Mouse (Mus musculus): ENCODE results near the gene Elane. TPM values are rescaled to one million over a fixed set of nuclear protein-coding genes. Genes with fewer than 3 reads are reported as not detected.

Gene Elane
- polyA plus RNA-seq, 1 experiment, result not detected

DNA sequence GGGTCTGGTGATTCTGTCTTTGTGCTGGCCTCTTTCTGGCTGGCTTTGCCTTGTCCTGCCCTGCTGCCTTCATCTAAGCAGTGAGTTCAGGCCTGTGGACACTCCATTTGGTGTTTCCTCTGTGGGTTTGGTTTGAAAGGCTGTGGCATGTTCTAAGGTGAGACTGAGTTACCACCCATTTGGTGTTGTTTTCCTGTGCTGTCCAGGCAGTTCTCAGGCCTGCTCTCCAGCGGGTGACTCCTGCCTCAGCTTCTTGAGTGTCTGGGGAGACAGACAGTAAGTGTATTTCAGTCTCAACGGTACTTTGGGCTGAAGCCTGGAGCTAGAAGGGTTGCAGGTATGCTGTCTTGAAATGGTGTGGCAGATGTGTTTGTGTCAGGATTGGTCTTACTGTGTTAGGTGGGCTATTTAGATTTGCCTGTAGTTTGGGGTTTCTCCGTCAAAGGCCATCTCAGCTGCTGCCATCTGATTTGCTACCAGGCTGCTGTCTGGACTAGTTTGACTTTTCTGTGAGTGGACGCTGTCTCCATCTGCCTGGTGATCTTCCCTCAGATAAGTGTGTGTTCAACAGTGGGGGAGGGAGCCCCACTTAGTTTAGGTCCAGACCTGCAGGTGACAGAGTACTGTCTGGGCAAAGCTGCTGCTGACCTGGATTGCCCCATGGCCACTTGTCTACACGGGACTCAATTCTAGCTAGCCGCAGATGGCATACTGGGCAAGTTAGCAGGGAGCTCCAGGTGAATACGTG, 29.2 kb upstream of the Elane start:
- TF ChIP-seq CTCF (IDR thresholded peaks at IDR 0.05; ENCODE audit: insufficient read depth, low read depth, low read length), result no peak
- no peak for TF ChIP-seq POLR2A (IDR thresholded peaks at IDR 0.05; ENCODE audit: insufficient read depth, low read depth, low read length)
- Histone ChIP-seq H3K4me3 (ENCODE audit: insufficient read depth, low read depth, low read length) (peak overlapping the region; percentile 36), H3K4me1 (ENCODE audit: control insufficient read depth, insufficient read depth, low read length) (peaks cover 72% of the 10 kb centered on the region), H3K27ac (ENCODE audit: insufficient read depth, low read depth, low read length) (no peak overlapping the region)
- whole genome bisulfite sequencing, result 14% methylated on average over 7 of the region's 7 CpGs

DNA sequence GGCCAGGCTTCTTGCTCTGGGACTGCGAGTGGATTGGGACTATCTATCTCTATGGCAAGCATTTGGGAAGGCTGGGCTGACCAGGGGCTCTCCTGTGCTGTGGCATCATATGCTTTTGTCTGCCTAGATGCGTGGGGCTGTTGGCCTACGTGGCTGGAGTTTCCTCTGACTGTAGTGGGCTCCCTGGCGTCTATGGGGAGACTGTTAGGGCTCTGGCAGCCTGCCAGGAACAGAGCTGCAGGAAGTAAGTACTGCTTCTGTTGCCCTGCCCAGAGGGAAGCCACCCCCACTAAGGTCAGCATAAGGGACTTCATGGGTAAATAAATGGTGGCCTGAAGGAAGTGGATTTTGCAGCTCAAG, 28.6 kb upstream of the Elane start:
- 5% methylated on average over 4 of the region's 4 CpGs for WGBS
- Histone ChIP-seq H3K4me1 (ENCODE audit: control insufficient read depth, insufficient read depth, low read length) (peaks cover 71% of the 10 kb centered on the region), H3K27ac (ENCODE audit: insufficient read depth, low read depth, low read length) (no peak overlapping the region), H3K4me3 (ENCODE audit: insufficient read depth, low read depth, low read length) (no peak overlapping the region)
- TF ChIP-seq POLR2A (IDR thresholded peaks at IDR 0.05; ENCODE audit: insufficient read depth, low read depth, low read length) (no peak), CTCF (IDR thresholded peaks at IDR 0.05; ENCODE audit: insufficient read depth, low read depth, low read length) (no peak)

DNA sequence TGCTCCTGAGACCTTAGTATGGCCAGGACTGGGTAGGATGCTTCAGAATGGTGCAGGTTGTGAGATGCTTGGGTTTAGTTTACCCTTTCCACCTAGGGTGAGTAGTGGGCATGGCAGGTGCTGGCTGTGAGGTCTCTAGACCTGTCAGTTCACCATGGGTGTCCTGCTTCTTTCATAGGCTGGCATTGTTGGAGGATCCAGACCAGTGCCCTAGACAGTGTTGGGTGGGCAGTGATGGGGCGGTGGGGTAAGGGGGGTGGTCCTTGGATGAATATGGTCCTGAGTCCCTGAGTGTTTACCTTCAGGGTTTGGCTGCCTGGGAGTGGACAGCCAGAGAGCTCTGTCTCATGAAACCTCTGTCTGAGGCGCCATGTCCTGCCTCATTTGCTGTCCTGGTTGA, 28.2 kb upstream of the Elane start:
- WGBS, result 47% methylated on average over 2 of the region's 2 CpGs
- H3K4me1 ChIP-seq (ENCODE audit: control insufficient read depth, insufficient read depth, low read length), result peaks cover 67% of the 10 kb centered on the region
- H3K27ac ChIP-seq (ENCODE audit: insufficient read depth, low read depth, low read length), result peak overlapping the region; percentile 31; the same call in 1 of the 2 replicates
- H3K4me3 ChIP-seq (ENCODE audit: insufficient read depth, low read depth, low read length), result no peak overlapping the region; the same call in 1 of the 2 replicates
- TF ChIP-seq CTCF (IDR thresholded peaks at IDR 0.05; ENCODE audit: insufficient read depth, low read depth, low read length), result no peak
- no peak for TF ChIP-seq POLR2A (IDR thresholded peaks at IDR 0.05; ENCODE audit: insufficient read depth, low read depth, low read length)

DNA sequence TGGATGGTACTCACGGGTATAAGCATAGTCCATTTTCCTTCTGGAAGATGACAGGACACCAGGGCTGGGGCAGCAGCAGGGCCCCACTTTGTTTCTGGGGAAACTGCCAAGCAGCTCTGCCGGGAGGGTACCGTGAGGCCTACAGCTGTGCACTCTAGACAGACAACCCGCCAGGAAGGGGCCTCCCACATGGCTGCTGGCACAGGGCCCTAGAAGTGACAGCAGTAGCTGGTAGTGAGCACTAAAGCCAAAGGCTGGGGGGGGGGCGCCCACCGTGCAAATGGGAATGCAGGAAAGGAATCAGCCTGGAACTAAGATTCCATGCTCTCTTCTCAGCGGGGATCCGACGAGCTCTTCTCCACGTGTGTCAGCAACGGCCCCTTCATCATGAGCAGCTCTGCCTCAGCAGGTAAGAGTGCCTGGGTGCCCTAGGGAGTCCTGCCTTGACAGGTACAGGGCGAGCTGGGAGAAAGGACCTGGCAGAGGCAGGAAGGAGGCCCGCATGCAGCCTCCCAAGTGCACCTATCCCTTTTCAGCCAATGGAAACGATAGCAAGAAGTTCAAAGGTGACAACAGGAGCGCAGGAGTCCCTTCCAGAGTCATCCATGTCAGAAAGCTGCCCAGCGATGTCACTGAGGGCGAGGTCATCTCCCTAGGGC, 27.5 kb upstream of the Elane start:
- 0 out of 2 replicates have a peak overlapping the region, but pooled peaks have one; percentile 5 for H3K4me3 ChIP-seq (ENCODE audit: insufficient read depth, low read depth, low read length)
- 22% methylated on average over 17 of the region's 17 CpGs for WGBS

DNA sequence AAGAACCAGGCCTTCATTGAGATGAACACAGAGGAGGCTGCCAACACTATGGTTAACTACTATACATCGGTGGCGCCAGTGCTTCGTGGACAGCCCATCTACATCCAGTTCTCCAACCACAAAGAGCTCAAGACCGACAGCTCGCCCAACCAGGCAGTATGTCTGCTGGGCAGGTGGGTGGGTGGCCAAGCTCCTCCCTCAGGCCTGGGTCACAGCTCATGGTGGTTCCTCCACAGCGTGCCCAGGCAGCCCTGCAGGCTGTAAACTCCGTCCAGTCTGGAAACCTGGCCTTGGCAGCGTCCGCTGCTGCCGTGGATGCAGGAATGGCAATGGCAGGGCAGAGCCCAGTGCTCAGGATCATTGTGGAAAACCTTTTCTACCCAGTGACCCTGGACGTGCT, 26.9 kb upstream of the Elane start:
- H3K4me1 ChIP-seq (ENCODE audit: control insufficient read depth, insufficient read depth, low read length), result peaks cover 61% of the 10 kb centered on the region
- TF ChIP-seq POLR2A (IDR thresholded peaks at IDR 0.05; ENCODE audit: insufficient read depth, low read depth, low read length) (no peak), CTCF (IDR thresholded peaks at IDR 0.05; ENCODE audit: insufficient read depth, low read depth, low read length) (no peak)
- 52% methylated on average over 11 of the region's 11 CpGs for WGBS
- no peak overlapping the region for H3K27ac ChIP-seq (ENCODE audit: insufficient read depth, low read depth, low read length)
- H3K4me3 ChIP-seq (ENCODE audit: insufficient read depth, low read depth, low read length), result no peak overlapping the region

More for the DNA sequence above, 27.5 kb upstream of the Elane start:
- H3K4me1 ChIP-seq (ENCODE audit: control insufficient read depth, insufficient read depth, low read length), result peaks cover 61% of the 10 kb centered on the region
- TF ChIP-seq POLR2A (IDR thresholded peaks at IDR 0.05; ENCODE audit: insufficient read depth, low read depth, low read length) (no peak), CTCF (IDR thresholded peaks at IDR 0.05; ENCODE audit: insufficient read depth, low read depth, low read length) (no peak)
- peak overlapping the region; percentile 31; the same call in 1 of the 2 replicates for H3K27ac ChIP-seq (ENCODE audit: insufficient read depth, low read depth, low read length)

DNA sequence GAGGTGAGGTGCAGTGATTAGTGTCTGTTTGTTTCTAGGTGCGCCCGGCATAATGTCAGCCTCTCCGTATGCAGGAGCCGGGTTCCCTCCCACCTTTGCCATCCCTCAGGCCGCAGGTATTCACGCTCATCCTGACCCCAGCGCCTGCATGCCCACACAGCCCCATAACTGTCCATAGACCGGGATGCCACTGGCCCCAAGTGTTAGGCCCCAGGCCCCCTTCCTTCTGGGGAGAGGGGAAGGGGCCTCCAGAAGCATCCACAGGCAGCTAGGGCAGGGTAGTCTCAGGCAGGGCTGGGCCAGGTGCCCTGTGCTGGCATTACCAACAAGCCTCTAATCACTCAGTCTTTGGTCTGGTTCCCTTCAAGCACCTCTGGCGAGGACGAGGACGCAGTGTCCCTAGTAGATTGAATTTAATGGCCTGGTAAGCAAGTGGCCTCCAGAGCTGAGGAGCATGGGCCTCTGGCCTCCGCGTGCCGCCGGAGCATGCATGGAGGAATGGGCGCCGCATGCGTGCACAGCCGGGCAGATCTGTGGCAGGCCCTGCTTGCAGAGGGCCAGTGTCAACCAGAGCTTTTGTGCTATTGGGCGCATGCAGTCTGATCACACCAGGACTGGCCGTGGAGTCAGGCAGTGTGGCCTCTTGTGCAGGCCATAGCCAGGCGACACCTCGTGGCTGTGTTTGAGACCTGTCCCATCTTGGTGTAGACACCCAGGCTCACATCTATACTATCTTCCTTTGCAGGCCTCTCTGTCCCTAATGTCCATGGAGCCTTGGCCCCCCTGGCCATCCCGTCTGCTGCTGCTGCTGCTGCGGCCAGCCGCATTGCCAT, 25.8 kb upstream of the Elane start:
- WGBS, result 88% methylated on average over 26 of the region's 26 CpGs
- Histone ChIP-seq H3K4me1 (ENCODE audit: control insufficient read depth, insufficient read depth, low read length) (peaks cover 67% of the 10 kb centered on the region), H3K4me3 (ENCODE audit: insufficient read depth, low read depth, low read length) (no peak overlapping the region), H3K27ac (ENCODE audit: insufficient read depth, low read depth, low read length) (no peak overlapping the region)
- TF ChIP-seq POLR2A (IDR thresholded peaks at IDR 0.05; ENCODE audit: insufficient read depth, low read depth, low read length) (no peak), CTCF (IDR thresholded peaks at IDR 0.05; ENCODE audit: insufficient read depth, low read depth, low read length) (no peak)

DNA sequence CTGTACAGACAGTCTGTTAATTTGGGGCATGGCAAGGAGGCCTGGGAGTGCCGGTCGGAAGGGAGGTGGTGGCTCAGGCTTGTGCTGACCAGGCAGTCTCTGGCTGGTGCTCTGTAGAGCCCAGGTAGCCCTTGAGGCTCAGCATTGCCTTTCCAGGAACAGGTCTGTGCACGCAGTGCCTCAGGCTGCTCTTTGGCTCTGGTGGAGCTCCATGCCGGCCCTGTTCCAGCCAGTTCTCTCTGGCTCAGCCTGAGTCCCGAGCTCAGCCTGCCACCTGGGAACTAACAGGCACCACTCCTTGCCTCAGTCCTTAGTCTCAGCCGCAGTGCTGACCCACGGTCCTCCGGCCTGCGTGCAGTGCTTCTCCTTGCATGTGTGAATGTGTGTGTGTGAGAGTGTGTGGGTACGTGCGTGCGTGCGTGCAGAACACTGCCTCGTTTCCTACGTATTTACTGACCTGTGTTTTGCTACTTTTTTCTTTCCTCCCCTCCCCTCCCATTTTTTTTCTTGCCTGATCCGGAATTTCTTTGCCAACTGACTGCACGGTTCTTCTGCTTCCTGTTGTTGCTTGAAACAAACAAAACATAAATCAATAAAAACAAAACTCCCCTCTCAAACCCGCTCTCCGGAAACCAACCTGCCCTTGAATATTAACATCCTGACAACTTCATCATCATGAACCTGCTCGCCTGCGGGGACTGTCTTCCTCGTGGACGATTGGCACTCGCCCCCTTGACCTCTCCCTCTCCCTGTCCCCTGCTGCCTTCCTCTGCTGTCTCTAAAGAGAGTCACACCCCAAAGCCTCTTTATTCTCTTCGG, 24.6 kb upstream of the Elane start:
- H3K4me3 ChIP-seq (ENCODE audit: insufficient read depth, low read depth, low read length), result no peak overlapping the region
- H3K27ac ChIP-seq (ENCODE audit: insufficient read depth, low read depth, low read length), result no peak overlapping the region
- TF ChIP-seq POLR2A (IDR thresholded peaks at IDR 0.05; ENCODE audit: insufficient read depth, low read depth, low read length) (no peak), CTCF (IDR thresholded peaks at IDR 0.05; ENCODE audit: insufficient read depth, low read depth, low read length) (no peak)
- peaks cover 60% of the 10 kb centered on the region for H3K4me1 ChIP-seq (ENCODE audit: control insufficient read depth, insufficient read depth, low read length)
- WGBS, result 60% methylated on average over 25 of the region's 25 CpGs

DNA sequence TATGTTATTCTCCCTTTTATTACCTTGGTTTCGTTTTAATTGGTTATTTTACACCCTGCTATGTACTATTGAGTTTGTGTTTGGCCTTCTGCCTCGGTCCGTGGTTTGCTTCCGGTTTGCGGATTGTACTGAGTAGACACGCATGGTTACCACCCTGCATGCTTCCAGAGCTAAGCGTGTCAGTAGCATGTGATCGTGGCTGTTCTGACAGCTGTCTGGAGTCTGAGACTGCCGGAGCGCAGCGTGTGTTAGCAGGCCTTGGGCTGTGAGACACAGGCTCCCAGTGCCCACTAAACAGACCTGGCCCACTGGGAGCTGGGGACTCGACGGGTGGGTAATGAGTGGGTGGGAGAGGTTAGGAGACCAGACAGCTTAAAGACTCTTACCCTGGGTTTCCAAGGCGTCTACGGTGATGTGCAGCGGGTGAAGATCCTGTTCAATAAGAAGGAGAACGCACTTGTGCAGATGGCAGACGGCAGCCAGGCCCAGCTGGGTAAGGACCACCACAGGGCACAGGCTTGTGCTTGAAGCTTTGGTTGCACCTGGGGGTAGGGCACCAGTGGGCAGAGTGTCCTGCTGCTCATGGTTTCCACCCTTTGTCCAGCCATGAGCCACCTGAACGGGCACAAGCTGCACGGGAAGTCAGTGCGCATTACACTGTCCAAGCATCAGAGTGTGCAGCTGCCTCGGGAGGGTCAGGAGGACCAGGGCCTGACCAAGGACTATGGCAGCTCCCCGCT, 23.8 kb upstream of the Elane start:
- H3K27ac ChIP-seq (ENCODE audit: insufficient read depth, low read depth, low read length), result no peak overlapping the region
- no peak for TF ChIP-seq POLR2A (IDR thresholded peaks at IDR 0.05; ENCODE audit: insufficient read depth, low read depth, low read length)
- no peak for TF ChIP-seq CTCF (IDR thresholded peaks at IDR 0.05; ENCODE audit: insufficient read depth, low read depth, low read length)
- 61% methylated on average over 23 of the region's 23 CpGs for WGBS

More for the DNA sequence above, 23.8 kb upstream of the Elane start:
- H3K4me3 ChIP-seq (ENCODE audit: insufficient read depth, low read depth, low read length), result no peak overlapping the region
- peaks cover 53% of the 10 kb centered on the region for H3K4me1 ChIP-seq (ENCODE audit: control insufficient read depth, insufficient read depth, low read length)
